Mouse (Mus musculus) adrenal gland, postnatal 10 days (tissue): ENCODE results near the gene Coq8b. TPM values are rescaled to one million over a fixed set of nuclear protein-coding genes. Genes with fewer than 3 reads are reported as not detected.
"Not testable (repeated sequence)": the region's sequence is repeated elsewhere in the genome, so short reads cannot be mapped to it uniquely, and the experiment has no call there.

Source experiments
- DNase-seq: peaks from one replicate; pipeline ENCODE4 v3.0.0; 2021; ENCODE audit warnings: mixed read lengths
- total RNA-seq, 2 experiments: library from RNA; stranded (reverse); gene quantifications; 2 replicates each; pipeline ENCODE4 v1.2.3; 2021

The Coq8b gene
- total RNA-seq, 2 experiments from 2014 or later, result 33.1 to 36.8 TPM

DNA sequence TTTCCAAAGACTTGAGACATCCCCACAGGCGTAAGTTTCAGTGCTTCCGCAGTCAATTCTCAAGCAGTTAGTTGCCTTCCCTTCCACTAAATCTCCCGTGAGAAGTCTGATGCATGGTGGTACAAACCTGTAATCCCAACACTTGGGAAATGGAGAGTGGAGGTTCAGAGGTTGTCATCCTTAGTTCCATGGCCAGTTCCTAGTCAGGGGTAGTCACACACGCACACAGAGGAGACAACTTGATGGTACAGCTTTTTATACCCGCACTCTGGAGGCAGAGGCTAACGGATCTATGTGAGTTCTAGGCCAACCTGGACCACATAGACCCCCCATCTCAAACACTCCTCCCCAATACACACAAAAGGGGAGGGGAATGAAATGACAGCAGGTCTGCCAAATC is 4.0 kb upstream of the Coq8b start:
- DNase-seq, result no peak

DNA sequence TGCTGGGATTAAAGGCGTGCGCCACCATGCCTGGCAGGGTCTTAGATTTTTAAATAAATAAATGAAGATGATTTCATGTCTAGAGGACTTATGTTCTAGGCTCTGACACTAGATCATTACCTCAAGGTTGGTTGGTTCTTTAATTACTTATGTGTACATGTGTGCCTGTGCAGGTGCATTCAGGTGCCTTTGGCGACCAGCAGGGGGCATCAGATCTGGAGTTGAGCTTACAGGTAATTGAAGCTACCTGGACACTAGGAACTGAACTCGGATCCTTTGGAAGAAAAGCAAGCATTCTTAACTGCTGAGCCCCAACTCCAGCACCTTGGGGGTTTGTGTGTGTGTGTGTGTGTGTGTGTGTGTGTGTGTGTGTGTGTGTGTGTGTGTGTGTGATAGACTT is 2.0 kb upstream of the Coq8b start:
- DNase-seq, result no peak

DNA sequence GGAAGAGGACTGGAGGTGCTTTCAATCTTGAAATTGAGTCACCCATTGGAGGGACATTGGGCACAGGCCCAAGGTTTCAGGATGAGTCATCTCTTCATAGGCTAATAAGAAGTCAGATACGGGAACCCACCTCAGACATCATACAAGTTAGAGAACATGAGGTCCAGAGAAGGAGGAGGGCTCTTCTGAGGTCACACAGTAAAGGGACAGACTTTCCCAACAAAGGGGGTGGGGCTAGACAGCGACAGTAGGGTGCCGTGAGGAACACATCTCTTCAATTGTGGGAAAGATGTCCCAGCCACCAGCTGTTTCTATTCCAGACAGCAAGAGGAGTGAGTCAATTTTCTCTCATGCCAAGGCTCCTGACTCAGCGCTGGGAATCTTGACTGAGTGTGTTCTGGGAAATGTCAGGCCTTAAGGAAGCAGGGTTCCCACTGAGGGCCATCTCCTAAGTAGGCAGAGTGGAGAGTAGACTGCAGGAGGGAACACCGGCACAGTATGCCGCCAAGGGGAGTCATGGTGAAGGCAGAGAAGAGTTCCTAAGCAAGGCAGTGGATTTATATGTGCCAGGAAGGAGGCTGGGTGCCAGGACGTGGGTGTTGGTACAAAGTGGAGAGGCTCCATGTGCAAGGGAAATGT is 1.0 kb upstream of the Coq8b start:
- peak; percentile 82 for DNase-seq

DNA sequence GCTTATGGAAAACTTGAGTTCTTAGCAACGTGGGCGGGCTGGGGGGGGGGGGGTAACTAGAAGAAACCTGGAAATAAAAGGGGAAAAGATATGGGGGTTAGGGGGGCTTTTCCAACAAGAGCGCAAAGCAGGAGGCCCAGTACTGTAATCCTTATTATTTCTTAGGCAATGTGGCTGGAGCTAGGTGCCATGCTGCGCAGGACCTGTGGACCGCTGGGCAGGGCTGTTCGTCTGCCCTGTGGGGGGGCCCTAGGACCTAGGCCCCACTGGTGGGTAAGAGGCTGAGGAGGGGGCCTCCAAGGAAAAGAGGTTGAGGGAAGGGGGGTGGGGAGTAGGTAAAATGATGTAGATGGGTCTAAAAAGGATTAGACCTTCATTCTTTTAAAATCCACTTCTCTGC is 477 bp downstream of the Coq8b start:
- DNase-seq, result no peak

DNA sequence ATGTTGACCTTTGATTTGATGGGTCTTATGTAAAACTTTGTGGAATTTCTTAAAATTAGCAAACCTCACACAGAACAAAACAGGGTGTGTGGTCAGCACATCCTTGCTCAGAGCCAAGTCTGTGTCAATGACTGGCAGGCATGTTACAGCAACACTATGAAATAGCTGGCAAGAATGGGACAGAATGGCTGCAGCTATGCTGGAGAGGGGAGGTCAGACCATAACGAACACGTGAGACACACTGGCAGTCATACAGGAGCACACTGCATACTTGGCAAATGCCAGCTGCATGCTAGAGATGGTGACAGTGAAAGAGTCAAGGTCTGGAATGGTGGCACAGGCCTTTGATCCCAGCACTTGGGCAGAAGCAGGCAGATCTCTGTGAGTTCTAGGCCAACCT is 2.9 kb downstream of the Coq8b start:
- DNase-seq, result peak; percentile 54

DNA sequence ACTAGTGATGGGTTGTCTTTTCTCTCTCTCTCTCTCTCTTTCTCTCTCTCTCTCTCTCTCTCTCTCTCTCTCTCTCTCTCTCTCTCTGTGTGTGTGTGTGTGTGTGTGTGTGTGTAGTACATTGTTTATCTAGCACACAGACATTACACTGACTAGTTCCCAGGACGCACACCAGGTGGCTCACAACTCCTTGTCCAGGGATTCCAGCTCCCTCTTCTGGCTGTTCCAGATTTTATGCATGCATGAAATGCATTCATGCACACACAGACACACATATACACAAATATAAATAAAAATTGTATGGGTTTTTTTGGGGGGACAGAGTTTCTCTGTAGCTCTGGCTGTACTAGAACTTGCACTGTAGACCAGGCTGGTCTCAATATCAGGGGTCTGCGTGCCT is 4.7 kb downstream of the Coq8b start:
- DNase-seq, result no peak

DNA sequence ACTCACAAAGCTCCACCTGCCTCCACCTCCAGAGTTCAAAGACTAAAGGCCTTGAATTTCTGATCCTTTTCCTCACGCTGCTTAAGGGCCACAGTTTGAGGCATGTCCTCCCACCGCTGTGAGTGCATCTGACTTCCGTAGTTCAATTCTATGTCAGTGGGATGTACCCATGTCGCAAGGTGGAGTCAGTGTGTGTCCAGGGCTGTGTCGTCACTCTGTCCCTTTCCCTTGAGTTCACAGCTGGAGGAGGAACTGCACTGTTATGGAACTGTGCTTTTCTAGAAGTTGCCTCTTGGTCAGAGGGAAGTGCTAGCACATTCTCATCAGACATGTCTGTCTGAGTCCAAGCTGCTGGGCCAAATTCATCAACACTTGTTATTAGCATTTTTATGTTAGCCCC is 5.7 kb downstream of the Coq8b start:
- DNase-seq, result no peak

DNA sequence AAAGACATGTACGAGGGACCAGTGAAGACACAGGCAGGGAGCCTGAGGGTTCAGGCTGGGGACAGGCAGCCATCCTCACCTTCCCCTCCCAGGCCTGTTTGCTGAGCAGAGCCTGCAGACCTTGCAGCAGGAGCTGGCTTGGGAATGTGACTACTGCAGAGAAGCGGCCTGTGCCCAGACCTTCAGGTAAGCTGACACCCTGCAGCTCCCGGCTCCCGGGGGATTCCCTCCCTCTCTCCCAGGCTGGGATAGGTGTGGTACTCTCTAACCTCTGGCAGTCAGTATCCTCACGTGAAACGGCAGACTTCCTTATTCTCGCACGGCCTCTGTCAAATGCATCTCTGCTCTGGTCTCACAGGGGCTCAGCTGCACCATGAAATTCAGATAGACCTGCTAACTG is 10.4 kb downstream of the Coq8b start:
- DNase-seq, result no peak

DNA sequence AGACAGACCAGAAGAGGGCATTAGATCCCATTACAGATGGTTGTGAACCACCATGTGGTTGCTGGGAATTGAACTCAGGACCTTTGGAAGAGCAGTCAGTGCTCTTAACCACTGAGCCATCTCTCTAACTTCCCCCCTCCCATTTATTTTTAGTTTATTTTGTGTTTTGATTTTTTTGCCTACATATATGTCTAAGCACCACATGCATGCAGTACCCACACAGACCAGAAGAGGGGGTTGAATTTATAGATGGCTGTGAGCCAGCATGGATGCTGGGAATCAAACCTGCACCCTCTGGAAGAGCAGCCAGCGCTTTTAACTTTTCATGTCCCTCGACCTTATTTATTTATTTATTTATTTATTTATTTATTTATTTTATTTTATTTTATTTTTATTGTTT is 11.3 kb downstream of the Coq8b start:
- DNase-seq, result not testable (repeated sequence)

DNA sequence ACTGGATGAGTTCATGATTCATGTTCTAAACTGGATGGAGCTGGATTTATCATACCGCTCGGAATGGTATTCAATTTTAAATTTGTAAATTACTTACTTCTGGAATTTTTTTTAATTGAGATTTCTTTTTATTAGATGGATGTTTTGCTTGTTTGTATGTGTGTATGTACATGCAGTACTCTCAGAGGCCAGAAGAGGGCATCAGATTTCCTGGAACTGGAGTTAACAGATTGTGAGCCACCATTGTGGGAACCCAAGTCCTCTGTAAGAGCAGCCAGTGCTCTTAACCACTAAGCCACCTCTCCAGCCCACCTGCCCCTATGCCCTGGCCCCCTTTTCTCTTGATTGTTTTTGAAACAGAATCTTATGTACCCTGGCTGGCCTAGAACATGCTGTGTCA is 16.3 kb downstream of the Coq8b start:
- peak; percentile 40 for DNase-seq

DNA sequence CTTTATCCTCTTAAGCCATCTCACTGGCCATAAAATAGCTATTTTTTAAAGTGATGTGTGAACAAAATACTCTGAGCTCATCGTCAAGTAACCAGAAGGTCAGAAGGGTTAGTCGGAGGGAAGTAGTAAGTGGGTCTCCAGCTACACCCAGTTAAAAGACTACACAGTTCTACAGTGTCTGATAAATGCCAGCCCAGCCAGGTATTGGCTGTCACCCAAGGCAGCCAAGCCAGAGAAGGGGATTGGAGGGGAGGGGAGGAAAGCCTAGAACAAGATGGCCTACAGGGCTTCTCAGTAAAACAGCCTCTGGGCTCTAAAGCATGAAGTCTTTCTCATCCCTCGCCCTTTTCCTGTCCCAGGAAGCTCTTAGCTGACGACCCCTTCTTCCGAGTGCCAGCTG is 17.1 kb downstream of the Coq8b start:
- no peak for DNase-seq

DNA sequence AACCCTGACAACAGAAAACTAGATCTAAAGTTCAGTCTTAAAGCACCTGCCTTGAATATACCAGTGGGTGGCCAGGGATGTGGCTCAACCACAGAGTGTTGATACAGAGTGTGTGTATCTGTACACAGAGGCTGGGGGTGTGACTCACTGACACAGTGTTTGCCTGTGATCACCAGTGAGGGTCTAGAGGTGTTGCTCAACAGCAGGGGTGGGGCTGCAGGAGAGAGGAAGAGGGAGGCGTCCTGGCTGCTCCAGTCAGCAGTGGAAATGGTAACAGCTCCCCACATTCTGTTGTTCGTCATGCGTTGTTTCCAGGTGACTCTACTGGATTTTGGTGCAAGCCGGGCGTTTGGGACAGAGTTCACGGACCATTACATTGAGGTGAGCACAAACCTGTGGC is 19.1 kb downstream of the Coq8b start:
- DNase-seq, result no peak

DNA sequence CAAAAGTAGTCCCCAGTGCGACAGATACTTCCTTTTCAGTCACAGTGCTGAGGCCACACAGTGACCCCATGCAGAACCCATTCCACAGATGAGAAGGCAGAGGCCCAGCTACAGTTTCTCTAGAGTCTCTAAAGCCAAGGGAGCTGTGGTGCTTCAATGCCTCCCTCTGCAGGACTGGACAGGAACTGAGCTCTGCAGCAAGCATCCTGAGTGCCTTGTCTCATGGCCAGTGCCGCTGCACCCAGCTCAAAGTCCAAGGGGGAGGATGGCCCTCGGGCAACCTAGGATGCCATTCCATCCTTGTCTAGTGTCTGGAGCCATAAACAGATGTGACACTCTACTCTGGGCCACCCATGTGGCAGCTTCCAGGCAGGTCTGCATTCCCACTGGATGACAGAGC is 22.9 kb downstream of the Coq8b start:
- peak; percentile 20 for DNase-seq

DNA sequence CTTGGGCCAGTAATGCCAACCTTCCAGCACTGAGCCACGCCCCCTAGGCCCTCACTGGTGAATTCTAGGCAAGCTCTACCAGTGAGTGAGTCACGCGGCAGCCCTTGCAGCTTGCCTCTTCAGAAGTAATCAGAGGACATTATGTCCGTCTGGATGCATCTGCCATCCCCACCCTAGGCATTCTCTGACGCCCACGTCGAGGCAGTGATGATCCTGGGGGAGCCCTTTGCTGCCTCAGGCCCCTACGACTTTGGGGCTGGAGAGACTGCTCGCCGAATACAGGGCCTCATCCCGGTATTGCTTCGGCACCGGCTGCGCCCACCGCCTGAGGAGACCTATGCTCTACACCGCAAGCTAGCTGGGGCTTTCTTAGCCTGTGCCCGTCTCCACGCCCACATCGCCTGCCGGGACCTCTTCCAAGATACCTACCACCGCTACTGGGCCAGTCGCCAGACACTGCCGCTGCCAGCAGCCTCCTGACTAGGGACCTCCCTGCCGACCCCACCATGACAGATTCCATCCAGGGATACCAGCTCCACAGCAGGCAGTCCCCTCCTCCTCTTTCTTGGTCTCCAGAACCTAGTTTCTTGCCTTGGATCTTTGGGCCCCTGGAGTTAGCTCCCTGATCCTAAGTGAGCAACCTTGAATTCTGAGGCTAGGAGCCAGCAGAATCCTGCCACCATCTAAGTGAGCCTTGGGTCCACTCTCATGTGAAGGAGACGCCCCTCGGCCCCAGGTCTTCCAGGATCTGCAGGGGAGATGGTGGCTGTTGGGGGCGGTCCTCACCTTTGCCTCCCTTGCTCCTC is 24.4 kb downstream of the Coq8b start:
- DNase-seq, result peak; percentile 78

DNA sequence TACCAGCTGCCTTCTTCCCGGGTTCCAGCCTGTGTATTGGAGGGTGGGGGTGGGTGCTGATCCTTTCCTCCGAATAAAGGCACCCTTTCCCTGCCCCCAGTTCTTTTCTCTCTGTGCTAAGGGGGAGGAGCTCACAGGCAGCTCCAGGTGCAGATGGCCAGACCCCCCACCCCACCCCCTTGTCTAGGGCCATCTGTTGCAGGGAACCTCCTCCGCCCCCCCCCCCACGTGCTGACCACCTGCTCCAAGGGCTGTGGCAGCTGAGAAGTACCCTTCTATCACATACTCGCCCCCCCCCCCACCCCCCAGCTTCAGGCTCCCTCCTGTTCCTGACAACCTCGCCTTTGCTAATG is 25.0 kb downstream of the Coq8b start:
- DNase-seq, result no peak

DNA sequence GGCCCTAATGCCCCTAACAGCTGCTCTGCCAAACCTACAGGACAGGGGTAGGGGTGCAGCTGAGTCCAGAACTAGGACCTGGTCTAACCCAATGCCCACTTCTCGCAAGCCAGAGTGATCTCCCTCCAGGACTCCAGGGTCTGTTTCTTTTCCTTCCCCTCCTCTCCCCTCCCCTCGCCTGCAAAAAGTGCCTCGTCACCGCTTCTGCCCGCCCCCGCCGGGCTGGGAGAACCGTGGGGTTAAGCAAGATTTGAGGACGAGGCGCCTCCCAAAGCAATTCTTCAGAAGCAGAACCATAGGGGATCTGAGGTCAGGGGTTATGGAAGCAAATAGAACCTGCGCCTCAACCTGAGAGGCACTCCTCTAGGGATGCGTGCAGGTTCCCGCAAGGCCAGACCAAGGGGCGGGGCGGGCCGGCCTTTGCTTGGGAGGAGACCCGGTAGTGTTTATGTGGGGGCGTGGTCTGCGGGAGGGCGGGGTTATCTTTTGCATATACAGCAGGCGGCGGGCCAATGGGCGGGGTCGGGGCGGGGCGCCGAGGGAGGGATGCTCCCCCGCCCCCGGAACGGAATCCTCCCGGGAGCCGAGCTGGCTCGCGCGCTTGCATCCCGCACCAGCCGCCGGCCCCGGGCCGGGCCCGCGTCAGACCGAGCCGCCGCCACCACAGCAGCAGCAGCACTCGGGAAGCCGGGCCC is 25.5 kb downstream of the Coq8b start, which contains the start of gene Numbl:
Numbl (plus strand) TSS at position 229 of the 695 bp plus-strand sequence.
- peak; percentile 97 for DNase-seq

DNA sequence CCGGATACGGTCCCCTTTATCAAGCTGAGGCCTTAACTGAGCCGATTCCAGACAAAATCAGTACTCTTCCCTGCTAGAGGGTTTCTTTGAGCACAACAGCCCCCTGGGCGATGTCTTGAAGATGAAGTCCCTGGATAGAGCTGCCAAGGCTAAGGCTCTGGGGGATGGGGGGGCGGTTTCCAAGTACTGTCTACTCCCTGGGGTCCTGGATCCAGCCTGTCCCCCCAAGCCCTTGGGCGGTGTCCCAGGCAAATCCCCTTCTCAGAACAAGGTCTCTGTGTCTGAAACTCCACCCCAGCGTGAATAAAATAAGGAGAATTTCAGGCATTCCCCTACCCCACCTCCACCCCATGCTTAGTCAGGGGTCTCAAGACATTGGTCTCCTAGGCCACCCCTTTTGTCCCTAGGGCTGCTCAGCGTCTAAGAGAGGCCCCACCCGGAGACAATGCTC is 26.5 kb downstream of the Coq8b start:
- DNase-seq, result peak; percentile 26

DNA sequence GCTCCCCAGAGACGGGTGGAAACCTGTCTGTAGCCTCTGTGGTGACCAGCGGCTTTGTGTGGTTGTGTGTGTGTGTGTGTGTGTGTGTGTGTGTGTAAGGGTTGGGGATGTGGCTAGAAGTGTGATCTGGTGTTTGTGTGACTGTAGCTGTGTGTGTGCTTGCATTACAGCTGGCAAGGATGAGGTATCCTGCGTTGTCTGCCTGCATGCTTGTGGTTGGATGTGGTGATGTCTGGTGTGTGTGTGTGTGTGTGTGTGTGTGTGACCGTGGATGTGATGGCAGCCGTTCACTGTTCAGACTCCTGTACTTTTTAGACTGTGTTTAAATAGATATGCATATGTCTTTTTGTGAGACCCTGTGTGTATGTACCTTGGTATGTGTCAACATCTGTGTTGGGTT is 26.9 kb downstream of the Coq8b start:
- DNase-seq, result peak; percentile 19

DNA sequence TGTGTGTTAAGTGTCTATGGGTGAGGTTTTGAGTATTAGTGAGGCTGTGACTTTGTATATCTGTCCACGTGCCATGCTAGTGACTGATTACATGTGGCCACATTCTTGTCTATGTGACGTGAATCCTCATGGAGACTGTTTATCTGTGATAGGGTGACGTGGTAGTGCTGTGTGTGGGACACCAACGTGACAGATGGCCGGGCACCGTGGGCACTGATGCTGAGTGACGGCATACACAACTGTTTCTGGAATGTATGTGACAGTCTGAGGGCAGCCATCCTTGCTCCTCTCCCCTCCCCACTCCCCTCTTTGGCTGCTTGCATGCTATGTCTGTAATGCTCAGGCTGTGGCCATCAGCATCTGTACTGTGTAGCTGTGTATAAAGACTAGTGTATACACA is 28.0 kb downstream of the Coq8b start:
- DNase-seq, result no peak

DNA sequence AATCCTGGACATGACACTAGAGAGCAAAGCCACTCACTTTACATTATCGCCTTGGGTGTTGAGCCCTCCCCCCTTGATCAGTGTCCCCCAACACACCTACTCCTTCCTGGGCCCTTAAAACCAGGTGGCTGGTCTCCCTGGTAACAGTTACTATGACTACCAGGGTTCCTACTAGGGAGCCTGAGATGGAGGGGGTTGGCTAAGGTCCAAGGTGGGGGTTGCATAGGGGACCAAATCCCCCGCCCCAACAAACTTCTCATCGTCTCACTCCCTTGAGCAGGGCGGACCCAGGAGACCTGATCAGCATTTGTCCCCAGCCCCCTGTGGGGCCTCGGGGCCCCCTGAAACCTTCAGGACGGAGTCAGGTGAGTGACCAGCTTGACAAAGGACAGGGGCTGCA is 29.1 kb downstream of the Coq8b start:
- no peak for DNase-seq

DNA sequence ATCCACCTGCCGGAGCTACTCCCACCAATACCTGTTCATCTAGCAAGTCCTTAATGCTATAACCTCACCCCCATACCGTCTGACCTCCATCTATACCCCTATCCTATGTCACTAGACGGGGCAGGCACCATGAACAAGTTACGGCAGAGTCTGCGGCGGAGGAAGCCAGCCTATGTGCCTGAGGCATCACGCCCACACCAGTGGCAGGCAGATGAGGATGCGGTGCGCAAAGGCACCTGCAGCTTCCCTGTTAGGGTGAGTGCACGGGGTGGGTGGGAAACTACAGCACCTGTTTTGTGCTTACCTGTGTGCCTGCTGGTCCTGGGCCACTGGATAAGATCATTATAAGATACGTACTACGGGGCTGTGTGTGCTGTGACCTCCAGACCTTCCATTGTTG is 31.9 kb downstream of the Coq8b start:
- DNase-seq, result no peak

DNA sequence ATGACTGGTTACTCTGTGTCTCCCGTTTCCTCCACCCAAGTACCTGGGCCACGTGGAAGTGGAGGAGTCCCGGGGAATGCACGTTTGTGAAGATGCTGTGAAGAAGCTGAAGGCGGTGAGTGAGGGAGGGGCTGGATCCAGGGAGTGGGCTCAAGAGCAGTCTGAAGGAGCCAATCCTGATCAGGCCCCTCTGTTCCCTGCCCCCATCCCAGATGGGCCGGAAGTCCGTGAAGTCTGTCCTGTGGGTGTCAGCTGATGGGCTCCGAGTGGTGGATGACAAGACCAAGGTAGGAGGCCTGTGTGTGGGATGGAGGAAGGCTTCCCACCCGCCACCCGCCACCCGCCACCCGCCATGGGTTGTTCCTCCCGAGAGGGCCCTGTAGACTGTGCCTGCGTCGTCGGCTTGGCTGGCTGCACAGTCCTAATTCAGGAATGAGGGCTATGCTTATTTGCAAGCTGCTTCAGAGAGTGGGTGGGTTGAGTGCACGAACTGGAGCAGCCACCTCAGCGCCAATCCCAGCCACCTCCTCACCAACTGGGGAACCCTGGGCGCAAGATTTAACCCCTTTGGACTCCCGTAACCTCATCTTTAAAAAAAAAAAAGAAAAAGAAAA is 33.8 kb downstream of the Coq8b start:
- no peak for DNase-seq

DNA sequence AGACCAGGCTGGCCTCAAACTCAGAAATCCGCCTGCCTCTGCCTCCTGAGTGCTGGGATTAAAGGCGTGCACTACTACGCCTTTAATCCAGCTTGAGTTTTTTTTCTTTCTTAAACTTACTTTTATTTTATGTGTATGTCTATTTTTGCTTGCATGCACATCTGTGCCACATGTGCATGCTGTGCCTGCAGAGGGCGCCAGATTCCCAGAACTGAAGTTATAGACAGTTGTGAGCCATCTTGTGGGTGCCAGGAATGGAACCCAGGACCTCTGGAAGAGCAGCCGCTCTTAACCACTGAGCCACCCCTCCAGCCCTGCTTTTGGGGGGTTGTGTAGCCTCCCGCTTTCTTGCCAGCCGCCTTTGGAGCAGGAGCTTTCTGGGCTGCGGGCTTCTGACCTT is 38.6 kb downstream of the Coq8b start:
- DNase-seq, result no peak
